Mouse (Mus musculus) kidney, adult 9 months (tissue): ENCODE measurements around the gene Slfn1.
"Not testable (repeated sequence)": the region's sequence is repeated elsewhere in the genome, so short reads cannot be mapped to it uniquely, and the experiment has no call there.

Experiments used
- DNase-seq: peaks from one replicate; pipeline ENCODE4 v3.0.0; 2022

Slfn1 gene

GRCm38 (mm10) chr11:83116597-83117227, at the start of gene Slfn1:
Slfn1 (plus strand) TSS chr11:83116849.
- no peak for DNase-seq

GRCm38 (mm10) chr11:83067982-83068694, 48.5 kb upstream of the Slfn1 start:
- DNase-seq, result no peak

DNA sequence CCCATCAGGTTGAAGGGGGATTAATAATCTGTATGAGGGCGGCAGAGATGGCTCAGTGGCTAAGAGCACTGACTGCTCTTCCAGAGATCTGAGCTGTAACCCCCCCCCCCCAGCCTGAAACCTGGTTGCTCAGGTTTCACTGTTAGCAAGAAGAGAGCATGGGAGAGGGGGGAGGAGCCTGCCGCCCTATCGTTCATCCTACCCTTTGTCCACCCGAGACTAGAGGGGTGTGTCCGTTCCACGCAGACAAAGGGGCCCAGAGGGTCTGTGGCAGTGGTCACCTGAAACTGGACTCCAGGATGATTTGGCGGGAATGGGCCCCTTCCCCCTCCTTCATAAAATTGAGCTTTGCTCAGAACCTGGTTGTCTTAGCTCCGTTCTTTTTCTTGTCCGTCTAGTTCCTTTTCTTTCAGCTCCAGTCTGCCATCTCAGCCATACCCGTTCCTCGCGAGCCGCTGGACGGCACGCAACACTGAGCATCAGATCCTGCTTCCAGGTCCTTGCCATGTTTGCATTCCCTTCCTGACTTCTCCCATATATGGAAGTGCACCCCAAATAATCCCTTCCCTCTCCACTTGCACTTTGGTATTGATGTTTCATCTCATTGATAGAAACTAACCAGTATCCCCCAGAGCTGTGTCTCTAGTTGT, 46.2 kb upstream of the Slfn1 start:
- no peak for DNase-seq

DNA sequence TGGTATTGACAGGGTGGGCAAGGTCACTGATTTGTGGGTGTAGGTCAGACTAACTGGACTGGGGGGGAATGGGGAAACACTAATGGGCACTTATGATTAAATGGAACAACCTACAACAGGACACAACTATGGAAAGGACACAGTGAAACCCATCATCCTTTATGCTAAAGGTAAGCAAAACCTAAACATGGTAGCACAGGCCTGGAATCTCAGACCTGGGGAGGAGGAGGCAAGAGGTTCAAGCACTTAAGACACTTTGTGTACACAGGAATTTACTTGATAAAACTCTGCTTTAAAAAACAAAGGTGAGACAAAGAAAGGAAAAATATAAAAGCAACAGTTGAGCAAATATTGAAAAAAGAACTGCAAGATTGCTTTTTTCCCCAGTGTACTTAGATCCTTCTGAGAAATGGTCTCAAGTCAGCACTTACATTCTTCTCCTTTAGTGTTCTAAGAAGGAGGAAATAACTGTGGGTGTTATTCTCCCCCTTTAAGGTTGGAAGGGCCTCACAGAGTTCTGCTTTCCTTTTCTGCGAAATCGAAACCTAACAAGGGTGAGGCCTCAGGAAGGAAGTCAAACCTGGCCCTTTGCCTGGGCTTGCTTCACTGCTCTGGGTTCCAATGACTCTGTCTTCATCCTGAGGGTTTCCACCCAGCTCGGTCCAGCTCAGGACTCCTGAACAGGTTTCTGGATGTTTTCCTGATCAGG, 38.8 kb upstream of the Slfn1 start:
- DNase-seq, result peak; percentile 84

GRCm38 (mm10) chr11:83078423-83079140, 38.1 kb upstream of the Slfn1 start:
- no peak for DNase-seq

- DNase-seq, result peak; percentile 14
Measured at GRCm38 (mm10) chr11:83079487-83080199, 37.0 kb upstream of the Slfn1 start.

DNA sequence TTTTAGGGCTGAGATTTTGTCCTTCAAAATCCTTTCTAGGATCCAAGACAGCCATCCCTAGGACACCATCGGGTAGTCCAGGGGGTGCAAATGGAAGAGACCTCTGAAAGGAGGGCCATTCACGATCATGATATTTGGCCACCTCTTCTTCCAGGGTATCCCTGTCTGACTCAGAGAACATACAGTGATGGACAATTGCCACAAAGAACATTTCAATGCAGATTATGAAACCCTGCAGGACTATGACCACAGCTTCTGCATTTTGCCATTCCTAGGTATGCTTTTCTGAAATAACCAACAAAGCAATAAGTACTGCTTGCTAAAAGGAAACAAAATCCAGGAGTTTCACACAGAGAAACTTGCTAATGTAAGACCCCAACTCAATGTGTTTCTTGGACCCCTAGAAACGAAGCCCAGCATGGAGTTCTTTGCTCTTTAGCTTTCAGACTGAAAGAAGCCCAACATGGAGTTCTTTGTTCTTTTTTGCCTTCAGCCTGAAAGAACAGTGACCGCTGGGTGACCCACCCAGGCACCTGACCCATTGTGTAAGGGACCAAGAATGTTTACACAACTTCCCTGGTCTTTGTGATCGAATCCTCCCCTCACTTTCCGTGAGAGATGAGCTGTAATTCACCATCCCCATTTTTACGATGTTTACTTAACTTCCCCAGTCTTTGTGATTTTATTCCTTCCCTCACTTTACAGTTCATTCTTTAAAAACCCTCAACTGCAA, 33.7 kb upstream of the Slfn1 start:
- no peak for DNase-seq

GRCm38 (mm10) chr11:83084161-83084560, 32.5 kb upstream of the Slfn1 start:
- DNase-seq, result no peak

GRCm38 (mm10) chr11:83084761-83085160, 31.9 kb upstream of the Slfn1 start:
- DNase-seq, result no peak

GRCm38 (mm10) chr11:83115138-83115537, 1.5 kb upstream of the Slfn1 start:
- peak; percentile 50 for DNase-seq

GRCm38 (mm10) chr11:83118056-83118455, 1.4 kb downstream of the Slfn1 start:
- DNase-seq, result peak; percentile 6

- no peak for DNase-seq
Measured at GRCm38 (mm10) chr11:83121131-83121685, 4.6 kb downstream of the Slfn1 start.

GRCm38 (mm10) chr11:83123198-83123597, 6.5 kb downstream of the Slfn1 start:
- DNase-seq, result no peak

DNA sequence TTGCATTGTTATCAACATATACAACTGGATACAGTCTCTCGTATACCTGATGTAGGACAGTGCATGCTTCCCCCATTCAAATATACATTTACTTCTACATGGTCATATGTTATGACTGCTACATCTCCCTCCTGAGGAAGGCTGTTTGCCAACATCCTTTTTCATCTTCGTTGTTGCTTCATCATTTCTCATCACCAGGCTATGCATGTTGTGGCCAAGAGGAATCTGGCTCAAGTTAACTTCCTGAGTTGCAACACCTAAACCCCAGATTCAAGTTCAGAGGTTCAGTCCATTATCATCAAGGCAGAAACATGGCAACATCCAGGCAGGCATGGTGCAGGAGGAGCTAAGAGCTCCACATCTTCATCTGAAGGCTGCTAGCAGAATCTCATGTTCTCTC, 8.3 kb downstream of the Slfn1 start:
- DNase-seq, result no peak

DNA sequence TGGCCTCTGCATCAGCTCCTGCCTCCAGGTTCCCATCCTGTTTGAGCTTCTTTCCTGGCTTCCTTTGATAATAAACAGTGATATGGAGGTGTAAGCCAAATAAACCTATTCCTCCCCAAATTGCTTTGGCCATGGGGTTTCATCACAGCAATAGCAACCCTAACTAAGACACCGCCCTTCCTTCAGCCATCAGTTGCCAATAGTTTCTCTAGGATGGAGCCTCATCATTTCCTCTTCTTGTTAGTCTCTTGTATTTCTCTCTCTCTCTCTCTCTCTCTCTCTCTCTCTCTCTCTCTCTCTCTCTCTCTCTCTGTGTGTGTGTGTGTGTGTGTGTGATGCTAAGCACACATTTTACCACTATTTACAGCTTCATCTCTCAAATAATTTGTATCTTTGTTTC, 9.0 kb downstream of the Slfn1 start:
- DNase-seq, result not testable (repeated sequence)

DNA sequence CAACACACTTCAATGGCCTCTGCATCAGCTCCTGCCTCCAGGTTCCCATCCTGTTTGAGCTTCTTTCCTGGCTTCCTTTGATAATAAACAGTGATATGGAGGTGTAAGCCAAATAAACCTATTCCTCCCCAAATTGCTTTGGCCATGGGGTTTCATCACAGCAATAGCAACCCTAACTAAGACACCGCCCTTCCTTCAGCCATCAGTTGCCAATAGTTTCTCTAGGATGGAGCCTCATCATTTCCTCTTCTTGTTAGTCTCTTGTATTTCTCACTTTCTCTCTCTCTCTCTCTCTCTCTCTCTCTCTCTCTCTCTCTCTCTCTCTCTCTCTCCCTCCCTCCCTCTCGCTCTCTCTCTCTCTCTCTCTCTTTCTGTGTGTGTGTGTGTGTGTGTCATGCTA, 20.6 kb downstream of the Slfn1 start:
- not testable (repeated sequence) for DNase-seq

GRCm38 (mm10) chr11:83148939-83149338, 32.3 kb downstream of the Slfn1 start:
- not testable (repeated sequence) for DNase-seq
